Mouse (Mus musculus) ES-Bruce4 (cell line): Measurements from ENCODE around the gene Arid5b.

Source experiments
- CTCF ChIP-seq: IDR thresholded peaks from one replicate; pipeline ENCODE4 v1.8.1; 2011; ENCODE audit warnings: low read depth, low read length
- EP300 ChIP-seq: IDR thresholded peaks from 2 replicates; pipeline ENCODE4 v1.6.1; 2011; ENCODE audit warnings: low read depth, low read length; ENCODE audit not compliant: insufficient read depth
- POLR2A ChIP-seq: IDR thresholded peaks from one replicate; pipeline ENCODE4 v1.8.1; 2011; ENCODE audit warnings: low read length; ENCODE audit not compliant: insufficient read depth

DNA sequence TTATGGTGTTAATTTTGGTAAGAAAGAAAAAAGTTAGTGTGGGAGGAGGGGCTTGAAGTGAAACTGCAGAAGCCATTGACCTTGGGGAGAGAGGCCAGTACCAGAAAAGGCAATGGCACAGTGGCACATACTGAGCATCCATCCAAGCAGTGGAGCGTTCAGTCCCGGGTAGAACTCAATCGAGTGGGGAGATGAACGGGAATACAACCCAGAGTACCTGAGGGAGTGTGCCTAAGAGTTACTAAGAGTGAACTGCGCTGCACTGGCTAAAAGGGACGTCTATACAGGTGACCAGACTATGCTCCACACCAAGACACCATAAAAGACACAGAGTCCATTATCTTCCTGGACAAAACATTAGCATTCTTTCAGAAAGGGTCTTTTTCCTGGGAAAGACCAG is 170.8 kb downstream of the Arid5b start:
- TF ChIP-seq POLR2A = no peak
- no peak for TF ChIP-seq CTCF
- no peak for TF ChIP-seq EP300
